Mouse (Mus musculus) hindbrain, embryonic 11.5 days (tissue): ENCODE results near the gene Immp2l. TPM values are rescaled to one million over a fixed set of nuclear protein-coding genes. Genes with fewer than 3 reads are reported as not detected.

Source experiments
- ATAC-seq: fragments of 200-750 bp; cut with Nextera tagmentation; 2 replicates; pipeline ENCODE4 v1.8.0; 2017; ENCODE audit warnings: mild to moderate bottlenecking, moderate TSS enrichment, moderate library complexity; ENCODE audit not compliant: low FRiP score
- DNase-seq: peaks from one replicate; pipeline ENCODE4 v3.0.0-alpha.2; 2015; ENCODE audit warnings: low spot score
- H3K27ac ChIP-seq: fragments of 300-500 bp; sonication (generic); 2 replicates; pipeline ENCODE4 v1.5.1; 2014; ENCODE audit warnings: mild to moderate bottlenecking, low read depth, low read length
- H3K27me3 ChIP-seq: fragments of 300-500 bp; sonication (generic); 2 replicates; pipeline ENCODE4 v1.6.1; 2014; ENCODE audit warnings: mild to moderate bottlenecking, low read length, moderate library complexity, mixed read lengths; ENCODE audit not compliant: control insufficient read depth, insufficient read depth
- H3K36me3 ChIP-seq: fragments of 300-500 bp; sonication (generic); 2 replicates; pipeline ENCODE4 v1.6.1; 2014; ENCODE audit warnings: mild to moderate bottlenecking, low read length, moderate library complexity, mixed read lengths; ENCODE audit not compliant: control insufficient read depth, insufficient read depth
- H3K4me1 ChIP-seq: fragments of 300-500 bp; sonication (generic); replicated peaks from 2 replicates; pipeline ENCODE4 v1.6.1; 2014; ENCODE audit warnings: low read length, mixed read lengths; ENCODE audit not compliant: control insufficient read depth, insufficient read depth
- H3K4me2 ChIP-seq: fragments of 300-500 bp; sonication (generic); replicated peaks from 2 replicates; pipeline ENCODE4 v1.6.1; 2014; ENCODE audit warnings: mild to moderate bottlenecking, low read depth, low read length
- H3K4me3 ChIP-seq: fragments of 300-500 bp; sonication (generic); 2 replicates; pipeline ENCODE4 v1.5.1; 2014; ENCODE audit warnings: low read depth, low read length
- H3K9ac ChIP-seq: fragments of 300-500 bp; sonication (generic); 2 replicates; pipeline ENCODE4 v1.6.1; 2014; ENCODE audit warnings: low read depth, low read length
- H3K9me3 ChIP-seq: fragments of 300-500 bp; sonication (generic); 2 replicates; pipeline ENCODE4 v1.6.1; 2016; ENCODE audit warnings: low read length; ENCODE audit not compliant: control insufficient read depth
- WGBS: fragments of 180-500 bp; shearing (Covaris S2); extraction: QIAGEN DNeasy Blood & Tissue Kit; methylation state at CpG from one replicate; pipeline ENCODE4 v1.1.7; 2014; 5-methylcytosine and 5-hydroxymethylcytosine counted together
- polyA plus RNA-seq: library from polyadenylated mRNA; unstranded; fragments of >200 nt; fragmentation: Nextera tagmentation; extraction: Ambion mirVana; gene quantifications from 2 replicates; pipeline ENCODE4 v1.2.1, GENCODE M21; 2014

Immp2l gene
- polyA plus RNA-seq, 1 experiment from 2014 or later, result 9.3 TPM

DNA sequence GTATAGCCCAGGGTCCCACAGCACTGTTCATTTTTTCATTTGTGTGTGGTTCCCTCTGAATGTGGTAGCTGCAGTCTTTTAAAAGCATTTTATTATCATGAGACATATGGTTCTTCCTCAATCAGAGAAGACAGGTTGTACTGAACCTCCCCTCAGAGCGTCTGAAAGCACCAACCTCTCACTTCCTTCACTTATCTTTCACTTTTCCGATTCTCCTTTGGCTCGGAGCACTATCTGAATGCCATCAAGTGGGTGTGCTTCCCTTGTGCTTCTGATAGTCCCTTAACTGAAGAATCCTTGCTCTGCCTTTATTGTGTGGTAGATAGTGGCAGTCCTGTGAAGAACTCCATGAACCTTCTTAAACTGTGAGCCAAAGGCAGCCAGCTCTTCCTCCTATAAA lies 39.4 kb downstream of the Immp2l start:
- Histone ChIP-seq H3K4me1 (no peaks in the 10 kb centered on the region), H3K27ac (no peak overlapping the region), H3K4me3 (no peak overlapping the region), H3K9me3 (no peaks in the 10 kb centered on the region), H3K9ac (no peak overlapping the region), H3K4me2 (no peak overlapping the region), H3K36me3 (no peaks in the 10 kb centered on the region), H3K27me3 (no peaks in the 10 kb centered on the region)
- no peak for DNase-seq
- no peak for ATAC-seq
- WGBS, result 88% methylated on average over 3 of the region's 3 CpGs

DNA sequence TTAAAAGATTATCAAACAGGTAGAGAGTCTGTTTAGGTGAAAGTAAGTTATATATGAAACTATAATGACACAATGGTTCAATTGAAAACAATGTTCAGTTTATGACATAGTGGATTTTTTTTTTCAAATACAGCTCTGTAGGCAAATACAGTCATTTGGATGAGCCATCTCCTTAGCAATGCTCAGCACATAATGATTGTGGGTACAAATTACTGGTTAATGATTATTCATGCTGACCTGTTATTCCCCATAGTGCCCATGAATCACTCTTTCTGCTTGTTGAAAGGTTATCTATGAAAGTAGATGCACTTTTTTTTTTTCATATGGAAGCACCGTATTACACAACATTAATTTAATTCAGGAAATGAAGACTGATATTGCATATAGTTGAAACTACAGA lies 58.0 kb downstream of the Immp2l start:
- WGBS, result 93% methylated on average over 1 of the region's 1 CpGs
- ATAC-seq (no peak), DNase-seq (no peak)
- Histone ChIP-seq H3K4me1 (no peaks in the 10 kb centered on the region), H3K36me3 (no peaks in the 10 kb centered on the region), H3K4me3 (no peak overlapping the region), H3K9ac (no peak overlapping the region), H3K27me3 (no peaks in the 10 kb centered on the region), H3K27ac (no peak overlapping the region), H3K9me3 (no peaks in the 10 kb centered on the region), H3K4me2 (no peak overlapping the region)

DNA sequence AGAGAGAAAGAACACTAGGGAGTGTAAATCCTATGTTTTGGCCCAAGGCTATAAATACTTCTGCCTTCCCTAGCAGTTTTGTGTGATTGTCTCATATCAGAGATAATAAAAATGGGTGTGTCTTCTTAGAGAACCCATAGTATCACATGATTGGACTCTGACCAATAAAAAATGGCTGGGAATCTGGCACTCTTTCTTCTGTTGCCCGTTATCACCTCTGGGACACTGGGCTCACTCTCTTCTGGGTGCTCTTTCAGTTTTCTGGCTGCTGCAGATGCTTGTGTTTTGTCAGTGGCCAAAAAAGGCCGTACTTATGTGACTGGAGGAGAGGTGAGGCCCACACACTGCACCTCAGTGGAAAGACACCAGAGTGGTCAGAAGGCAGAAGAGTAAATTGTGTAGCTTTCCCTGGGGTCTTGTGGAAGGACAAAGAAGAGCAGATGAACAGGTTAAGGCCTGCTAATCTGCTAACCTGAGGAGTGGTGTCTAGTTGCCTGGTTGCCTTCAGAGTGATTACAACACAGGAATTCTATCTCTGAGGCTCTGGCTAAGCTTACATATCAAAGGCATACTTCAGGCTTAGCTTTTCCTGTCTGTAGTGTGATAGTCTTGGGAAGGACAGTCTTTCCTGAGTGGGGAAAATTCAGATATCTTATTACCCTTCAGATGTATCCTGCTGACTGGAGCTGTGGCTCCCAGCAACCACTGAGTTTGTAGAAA lies 60.6 kb downstream of the Immp2l start:
- ATAC-seq (no peak), DNase-seq (no peak)
- no peak overlapping the region for H3K4me3 ChIP-seq
- H3K36me3 ChIP-seq, result no peaks in the 10 kb centered on the region
- H3K9me3 ChIP-seq, result no peaks in the 10 kb centered on the region
- no peak overlapping the region for H3K27ac ChIP-seq
- no peak overlapping the region for H3K9ac ChIP-seq
- H3K27me3 ChIP-seq, result no peaks in the 10 kb centered on the region
- H3K4me1 ChIP-seq, result no peaks in the 10 kb centered on the region
- 76% methylated on average over 2 of the region's 2 CpGs for WGBS
- no peak overlapping the region for H3K4me2 ChIP-seq

DNA sequence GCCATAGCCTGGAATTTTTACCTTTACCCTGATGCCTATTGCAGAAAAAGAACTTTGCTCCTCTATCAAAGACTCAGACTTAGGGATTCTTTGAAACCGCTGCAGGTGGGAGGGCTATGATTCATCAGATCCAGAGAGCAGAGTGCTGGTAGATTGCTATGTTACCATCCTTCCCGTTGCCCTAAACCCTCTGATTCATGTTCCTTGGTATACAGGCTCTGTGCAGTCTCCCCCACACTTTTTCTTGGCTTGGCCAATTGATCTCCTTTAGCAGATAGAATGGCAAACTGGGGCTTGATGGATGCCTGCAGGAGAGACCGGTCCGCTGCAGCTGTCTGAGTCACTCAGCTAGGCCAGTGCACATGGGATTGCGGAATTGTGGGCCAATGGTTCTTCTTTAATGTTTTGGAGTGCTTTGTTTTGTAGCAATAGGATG lies 66.1 kb downstream of the Immp2l start:
- Histone ChIP-seq H3K9ac (no peak overlapping the region), H3K4me1 (no peaks in the 10 kb centered on the region), H3K9me3 (no peaks in the 10 kb centered on the region), H3K4me3 (no peak overlapping the region), H3K27ac (no peak overlapping the region), H3K27me3 (no peaks in the 10 kb centered on the region), H3K36me3 (no peaks in the 10 kb centered on the region), H3K4me2 (no peak overlapping the region)
- ATAC-seq, result no peak
- DNase-seq, result no peak
- 88% methylated on average over 5 of the region's 5 CpGs for WGBS

DNA sequence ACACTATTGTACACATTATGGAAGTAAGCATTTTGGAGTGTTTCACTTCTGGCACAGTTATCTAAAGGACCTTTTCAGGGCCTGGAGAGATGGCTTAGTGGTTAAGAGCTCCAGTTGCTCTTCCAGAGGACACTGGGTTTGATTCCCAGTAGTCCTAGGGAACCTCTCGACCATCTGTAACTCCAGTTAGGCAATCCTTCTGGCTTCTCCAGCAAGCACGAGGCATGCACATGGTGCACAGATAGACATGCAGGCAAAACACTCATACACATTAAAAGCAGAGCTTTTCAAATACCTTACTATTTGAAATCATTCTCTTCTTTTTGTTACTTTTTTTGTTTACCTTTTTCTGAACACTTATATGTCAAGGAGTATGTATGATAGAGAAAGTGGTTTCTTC lies 66.9 kb downstream of the Immp2l start:
- H3K4me1 ChIP-seq, result no peaks in the 10 kb centered on the region
- no peak for ATAC-seq
- no peaks in the 10 kb centered on the region for H3K27me3 ChIP-seq
- H3K4me3 ChIP-seq, result no peak overlapping the region
- no peak overlapping the region for H3K4me2 ChIP-seq
- H3K9ac ChIP-seq, result no peak overlapping the region
- WGBS, result 79% methylated on average over 2 of the region's 2 CpGs
- H3K36me3 ChIP-seq, result no peaks in the 10 kb centered on the region
- H3K27ac ChIP-seq, result no peak overlapping the region
- no peak for DNase-seq
- H3K9me3 ChIP-seq, result no peaks in the 10 kb centered on the region

DNA sequence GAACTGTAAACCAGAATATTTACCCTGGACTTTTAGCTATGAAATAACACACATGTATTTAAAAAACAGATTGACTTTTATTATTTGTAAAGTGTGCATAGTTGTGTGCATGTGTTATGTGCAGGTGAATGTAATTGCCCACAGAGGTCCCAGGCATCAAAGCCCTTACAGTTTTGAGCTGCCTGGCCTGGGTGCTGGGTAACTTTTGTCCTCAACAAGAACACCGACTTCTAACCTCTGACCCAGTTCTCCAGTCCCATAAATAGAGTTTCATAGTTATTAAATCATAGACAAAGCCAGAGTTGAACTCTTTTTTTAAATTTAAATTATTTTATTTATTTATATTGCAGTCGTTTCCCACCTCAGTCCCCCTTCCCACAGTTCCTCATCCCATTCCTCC lies 67.4 kb downstream of the Immp2l start:
- Histone ChIP-seq H3K9me3 (no peaks in the 10 kb centered on the region), H3K9ac (no peak overlapping the region), H3K4me3 (no peak overlapping the region), H3K36me3 (no peaks in the 10 kb centered on the region), H3K4me1 (no peaks in the 10 kb centered on the region), H3K4me2 (no peak overlapping the region), H3K27ac (no peak overlapping the region), H3K27me3 (no peaks in the 10 kb centered on the region)
- DNase-seq (no peak), ATAC-seq (no peak)
- WGBS, result 75% methylated on average over 2 of the region's 2 CpGs

DNA sequence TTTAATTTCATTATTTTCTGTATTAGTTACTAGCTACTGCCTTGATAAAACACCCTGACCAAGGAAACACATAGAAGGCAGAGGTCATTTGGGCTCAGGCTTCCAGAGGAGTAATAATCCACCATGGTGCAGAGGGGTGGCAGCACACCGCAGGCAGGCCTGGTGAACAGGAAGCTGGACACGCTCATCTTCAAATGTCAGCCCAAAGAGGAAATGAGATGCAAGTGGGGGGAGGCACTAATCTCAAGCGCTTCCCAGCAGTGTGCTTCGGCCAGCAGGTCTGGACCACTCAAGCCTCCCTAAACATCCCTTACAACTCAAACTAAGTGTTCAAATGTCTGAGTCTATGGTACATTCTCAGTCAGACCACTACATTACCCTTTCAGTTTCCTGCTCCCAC lies 72.2 kb downstream of the Immp2l start:
- 66% methylated on average over 4 of the region's 4 CpGs for WGBS
- Histone ChIP-seq H3K9ac (no peak overlapping the region), H3K27ac (no peak overlapping the region), H3K4me3 (no peak overlapping the region), H3K36me3 (no peaks in the 10 kb centered on the region), H3K4me2 (no peak overlapping the region), H3K27me3 (no peaks in the 10 kb centered on the region), H3K4me1 (no peaks in the 10 kb centered on the region), H3K9me3 (no peaks in the 10 kb centered on the region)
- DNase-seq (no peak), ATAC-seq (no peak)

- 59% methylated on average over 5 of the region's 5 CpGs for WGBS
- H3K27me3 ChIP-seq, result no peaks in the 10 kb centered on the region
- no peak overlapping the region for H3K4me3 ChIP-seq
- no peak overlapping the region for H3K4me2 ChIP-seq
- no peaks in the 10 kb centered on the region for H3K4me1 ChIP-seq
- no peaks in the 10 kb centered on the region for H3K9me3 ChIP-seq
- no peaks in the 10 kb centered on the region for H3K36me3 ChIP-seq
- H3K27ac ChIP-seq, result no peak overlapping the region
- no peak overlapping the region for H3K9ac ChIP-seq
- DNase-seq (peak; percentile 43), ATAC-seq (no peak)
Measured at GRCm38 (mm10) chr12:41097406-41097805, 73.5 kb downstream of the Immp2l start.

- Histone ChIP-seq H3K9me3 (no peaks in the 10 kb centered on the region), H3K4me3 (no peak overlapping the region), H3K27me3 (no peaks in the 10 kb centered on the region), H3K36me3 (no peaks in the 10 kb centered on the region), H3K4me1 (no peaks in the 10 kb centered on the region), H3K4me2 (no peak overlapping the region), H3K9ac (no peak overlapping the region), H3K27ac (no peak overlapping the region)
- DNase-seq, result no peak
- ATAC-seq, result no peak
- WGBS, result 21% methylated on average over 2 of the region's 2 CpGs
Measured at GRCm38 (mm10) chr12:41109011-41109410, 85.1 kb downstream of the Immp2l start.
